Mouse (Mus musculus) lung, postnatal 25 days (tissue): ENCODE measurements at regions not wholly inside any gene's neighbourhood (a gene's known extent, or its start where the extent isn't known, plus 50 kb on each side); places are given as distances from the start of the nearest gene placed in this dataset.
A peak's percentile ranks its signal among the peaks of the same experiment; 100 is the strongest.

ENCODE experiments used
- DNase-seq: peaks from one replicate; pipeline ENCODE4 v3.0.0; 2022; ENCODE audit warnings: low spot score

DNA sequence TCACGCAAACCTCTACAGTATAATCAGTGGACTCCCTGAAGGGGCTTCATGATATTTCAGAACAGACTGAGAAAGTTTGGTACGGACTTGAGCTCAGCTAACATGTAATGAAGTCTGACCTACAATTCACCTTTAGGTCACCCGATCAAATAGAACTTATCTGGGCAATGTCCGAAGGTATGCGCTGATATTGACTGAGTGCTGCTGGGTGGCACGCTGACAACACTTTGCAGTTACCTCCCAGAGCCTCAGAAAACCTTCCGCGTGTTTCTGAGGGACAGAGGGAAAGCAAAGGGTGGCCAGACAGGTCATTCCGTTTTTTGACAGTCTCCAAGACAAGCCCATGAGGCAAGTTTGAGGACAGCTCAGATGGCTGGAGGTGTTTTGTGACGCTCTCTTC, 115.3 kb upstream of the Nr2f2 start:
- DNase-seq, result no peak

DNA sequence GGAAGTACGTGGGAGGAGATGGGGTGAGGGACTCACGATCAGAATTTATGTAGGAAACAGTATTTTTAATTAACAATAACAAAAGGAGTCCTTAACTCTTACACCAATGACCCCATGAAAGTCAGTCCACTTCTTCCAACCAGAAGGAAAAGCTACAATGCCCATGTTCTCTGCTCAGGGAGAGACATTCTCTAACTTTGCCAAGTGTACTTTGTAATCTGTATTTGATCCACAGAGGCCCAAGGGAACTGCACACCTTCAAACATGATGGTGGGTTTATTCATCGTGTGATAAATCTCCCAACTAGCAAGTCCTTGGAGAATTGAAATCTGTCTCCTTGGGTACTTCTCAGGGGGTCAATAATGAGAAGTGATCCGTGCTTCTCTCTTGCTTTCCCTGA, 106.3 kb upstream of the Nr2f2 start:
- no peak for DNase-seq

DNA sequence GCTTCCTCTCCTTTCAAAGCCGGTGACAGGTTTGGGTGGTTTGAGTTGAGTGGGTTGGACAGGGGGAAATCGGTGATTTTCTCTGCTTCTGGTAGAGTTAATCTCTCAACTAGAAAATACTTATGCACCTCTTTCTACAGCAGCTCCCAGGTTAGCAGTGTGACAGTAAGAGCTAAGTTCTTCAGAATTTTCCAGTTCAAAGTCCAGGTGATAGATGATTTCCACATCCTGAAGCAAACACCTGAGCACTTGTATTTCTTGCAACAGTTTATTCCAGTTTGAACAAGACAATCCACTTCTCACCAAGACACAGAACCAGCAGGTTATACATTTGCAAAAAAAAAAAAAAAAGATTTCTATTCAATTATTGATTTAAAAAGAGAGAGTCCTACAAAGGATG, 104.0 kb upstream of the Nr2f2 start:
- DNase-seq, result no peak

DNA sequence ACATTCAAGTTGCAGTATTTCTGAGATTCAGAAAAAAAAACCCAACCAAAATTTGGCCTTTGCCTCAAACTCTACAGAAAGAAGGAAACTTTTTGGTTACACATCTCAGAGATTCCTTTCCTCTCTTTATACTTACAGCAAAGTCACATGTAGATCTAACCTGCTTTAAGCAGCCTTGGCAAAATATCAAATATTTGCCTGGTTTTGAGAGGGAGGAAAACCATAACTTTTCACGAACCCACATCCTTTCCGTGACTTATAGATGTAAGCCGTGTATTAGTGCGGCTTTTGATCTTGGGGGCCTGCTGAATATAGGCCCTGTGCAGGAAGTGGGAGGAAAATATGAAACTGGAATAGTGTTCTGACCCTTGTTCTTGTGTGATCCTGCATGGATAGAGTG, 95.6 kb upstream of the Nr2f2 start:
- no peak for DNase-seq

DNA sequence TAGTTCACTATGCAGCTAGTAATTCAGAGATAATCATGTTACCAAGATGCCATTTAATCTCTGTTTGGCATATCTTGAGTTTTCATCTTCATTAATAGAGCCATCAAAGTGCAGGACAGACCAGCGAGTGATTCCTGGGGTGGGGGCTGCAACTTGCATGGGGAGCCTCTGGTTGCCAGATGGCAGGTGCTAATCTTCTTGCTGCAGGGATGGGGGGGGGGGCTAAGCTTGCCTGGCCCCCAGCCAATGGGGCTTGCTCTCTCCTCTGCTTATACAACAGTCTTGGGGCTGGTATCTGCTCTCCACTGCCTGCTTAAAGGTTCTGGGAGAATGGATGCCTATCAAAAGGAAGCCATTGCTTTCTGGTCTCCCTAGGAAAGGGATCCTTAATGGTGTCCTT, 88.0 kb upstream of the Nr2f2 start:
- DNase-seq, result no peak

DNA sequence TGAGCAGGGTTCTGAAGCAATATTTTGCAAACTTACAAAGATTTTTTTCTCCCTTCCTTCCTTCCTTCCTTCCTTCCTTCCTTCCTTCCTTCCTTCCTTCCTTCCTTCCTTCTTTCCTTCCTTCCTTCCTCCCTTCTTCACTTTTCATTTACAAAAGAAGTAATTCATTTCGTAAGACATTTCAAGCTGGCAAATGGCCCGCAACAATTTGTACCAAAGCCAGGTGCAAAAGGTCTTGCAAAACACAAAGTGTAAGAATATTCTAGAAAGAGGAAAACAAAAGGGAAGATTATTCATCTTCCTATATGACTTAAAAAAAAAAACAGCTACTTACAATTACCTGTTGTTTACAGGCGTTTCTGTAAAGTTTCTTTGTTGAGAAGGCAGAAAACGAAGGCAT, 86.3 kb upstream of the Nr2f2 start:
- DNase-seq, result no peak

DNA sequence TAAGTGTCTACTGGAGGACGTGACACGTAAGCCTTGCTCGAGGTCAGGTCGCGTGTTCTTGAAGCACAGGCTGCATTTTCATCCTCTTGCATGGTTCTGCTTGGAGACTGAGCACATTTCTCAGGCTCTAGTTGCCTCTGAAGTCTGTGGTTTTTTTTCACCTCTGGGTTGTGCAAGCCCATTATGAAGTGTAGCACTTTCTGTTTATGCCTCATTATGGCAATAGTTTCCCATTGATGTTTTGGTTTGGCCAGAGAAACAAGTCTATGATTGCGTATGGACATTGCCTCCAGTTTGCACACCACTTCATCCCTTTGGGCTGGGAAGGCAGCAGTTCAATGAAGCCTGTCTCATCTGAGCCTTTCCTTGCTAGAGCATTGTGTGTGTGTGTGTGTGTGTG, 72.4 kb upstream of the Nr2f2 start:
- peak; percentile 10 for DNase-seq

DNA sequence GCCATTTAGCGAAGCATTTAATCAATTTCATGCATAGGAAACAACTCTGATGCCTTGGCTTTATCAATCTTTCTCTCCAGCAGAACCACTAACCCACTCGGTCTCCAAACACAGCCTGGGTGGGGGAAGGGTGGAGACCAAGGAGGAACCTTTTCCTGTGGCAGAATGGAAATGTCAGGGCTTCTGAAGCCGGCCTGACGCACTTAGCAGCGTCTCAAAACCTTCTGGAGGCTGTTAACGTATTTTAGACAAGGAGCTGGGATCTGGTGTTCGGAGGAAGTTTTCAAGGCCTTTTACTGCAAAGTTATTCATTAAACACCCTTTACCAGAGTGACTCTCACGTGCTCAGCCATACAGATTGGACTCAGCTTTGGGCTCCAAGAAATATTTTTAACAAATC, 67.3 kb upstream of the Nr2f2 start:
- no peak for DNase-seq

DNA sequence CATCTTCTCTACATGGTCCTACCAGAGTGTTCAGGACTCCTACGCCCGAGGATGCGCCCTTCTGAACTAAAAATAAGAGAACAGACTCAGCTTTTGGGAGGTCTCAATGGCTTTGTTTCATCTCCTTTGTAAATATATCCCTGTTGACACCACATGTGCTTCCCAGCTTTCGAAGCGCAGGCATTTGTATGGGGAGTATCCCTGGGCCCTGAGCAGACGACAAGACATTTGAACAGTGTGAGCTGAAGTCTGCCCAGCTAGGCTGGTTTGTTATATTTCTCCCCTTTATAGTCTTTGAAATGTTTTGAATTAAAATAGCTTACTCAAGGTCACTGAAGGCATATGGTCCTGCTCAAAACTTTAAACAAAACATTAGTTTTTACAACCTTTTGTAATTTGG, 66.8 kb upstream of the Nr2f2 start:
- no peak for DNase-seq

DNA sequence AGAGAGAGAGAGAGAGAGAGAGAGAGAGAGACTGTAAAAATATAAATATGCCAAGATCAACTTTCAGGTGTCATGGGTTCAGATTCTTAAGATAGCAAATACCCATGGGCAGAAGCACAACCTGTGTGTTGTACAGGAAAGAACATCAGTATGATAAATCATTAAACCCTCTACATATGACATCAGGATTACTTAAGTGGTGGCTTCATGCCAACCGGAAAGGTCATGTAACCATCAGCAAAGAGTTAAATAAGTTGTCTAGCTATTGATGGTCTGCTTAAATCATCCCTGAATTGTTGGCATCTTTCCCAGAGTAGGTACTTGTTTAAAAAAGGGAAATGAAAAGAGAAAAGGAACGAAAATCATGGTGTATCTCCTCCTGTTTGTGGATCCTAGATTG, 65.2 kb upstream of the Nr2f2 start:
- DNase-seq, result no peak

DNA sequence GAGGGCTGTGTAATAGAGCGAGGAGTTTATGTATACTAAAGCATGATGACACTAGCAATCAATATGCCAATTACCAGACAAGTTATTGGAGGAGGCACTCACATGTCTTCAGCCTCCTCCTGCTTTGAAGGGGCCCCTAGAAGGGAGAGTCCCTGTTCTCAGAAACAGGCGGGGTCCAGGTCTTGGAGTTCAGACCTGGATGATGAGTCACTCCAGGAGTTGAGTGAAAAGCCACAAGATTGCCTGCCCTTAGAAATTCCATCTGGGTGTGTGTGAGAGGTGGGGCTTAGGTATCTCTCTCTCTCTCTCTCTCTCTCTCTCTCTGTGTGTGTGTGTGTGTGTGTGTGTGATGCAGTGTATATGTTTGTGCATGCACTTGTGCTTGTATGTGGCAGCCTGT, 62.8 kb upstream of the Nr2f2 start:
- peak; percentile 8 for DNase-seq

DNA sequence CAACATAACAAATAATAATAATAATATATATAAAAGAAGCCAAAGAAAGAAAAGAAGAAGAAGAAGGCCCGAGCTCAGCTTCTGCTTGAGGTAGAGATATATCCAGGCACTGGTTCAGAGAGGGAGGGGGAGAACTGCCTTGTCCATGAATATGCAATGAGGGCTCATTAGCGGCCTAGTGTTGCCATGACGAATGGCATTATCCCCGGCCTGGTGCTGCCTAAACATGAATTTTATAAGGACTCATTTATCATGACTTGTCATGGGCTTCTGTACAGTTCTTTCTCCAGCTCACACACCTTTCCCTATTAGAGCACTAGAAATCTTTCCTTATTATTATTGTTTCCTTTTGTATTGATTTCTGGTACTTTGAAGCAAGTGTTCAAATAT, 57.7 kb upstream of the Nr2f2 start:
- no peak for DNase-seq

DNA sequence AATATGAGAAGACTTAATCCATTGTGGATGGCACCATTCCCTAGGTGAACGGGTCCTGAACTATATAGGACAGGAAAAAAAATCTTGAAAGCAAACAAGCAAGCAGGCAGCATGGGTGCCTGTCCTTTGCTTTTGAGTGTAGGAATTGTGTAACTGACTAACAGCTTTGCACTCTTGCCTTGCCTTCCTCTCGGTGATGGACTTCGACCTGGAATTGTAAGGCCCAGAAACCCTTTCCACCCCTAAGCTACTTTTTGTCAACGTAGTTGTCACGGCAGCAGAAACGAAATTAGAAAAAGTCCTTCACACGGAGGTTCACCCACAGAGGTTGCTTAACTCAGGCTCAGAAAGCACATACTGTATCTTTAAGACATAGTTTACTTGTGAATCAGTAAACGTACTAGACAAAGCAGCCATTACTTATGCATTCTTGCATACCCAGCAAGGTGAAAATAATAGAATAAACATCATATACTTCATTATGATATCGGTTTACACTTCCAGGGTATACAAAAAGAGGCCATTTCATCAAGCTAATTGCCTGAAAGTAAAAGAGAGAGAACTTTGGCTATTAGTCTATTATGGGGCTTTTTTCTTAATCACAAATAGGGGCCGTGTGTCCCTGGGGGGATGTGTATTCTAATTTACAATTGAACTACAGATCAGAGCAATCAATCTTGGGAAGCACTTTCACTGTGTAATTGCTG, 57.1 kb upstream of the Nr2f2 start:
- no peak for DNase-seq

DNA sequence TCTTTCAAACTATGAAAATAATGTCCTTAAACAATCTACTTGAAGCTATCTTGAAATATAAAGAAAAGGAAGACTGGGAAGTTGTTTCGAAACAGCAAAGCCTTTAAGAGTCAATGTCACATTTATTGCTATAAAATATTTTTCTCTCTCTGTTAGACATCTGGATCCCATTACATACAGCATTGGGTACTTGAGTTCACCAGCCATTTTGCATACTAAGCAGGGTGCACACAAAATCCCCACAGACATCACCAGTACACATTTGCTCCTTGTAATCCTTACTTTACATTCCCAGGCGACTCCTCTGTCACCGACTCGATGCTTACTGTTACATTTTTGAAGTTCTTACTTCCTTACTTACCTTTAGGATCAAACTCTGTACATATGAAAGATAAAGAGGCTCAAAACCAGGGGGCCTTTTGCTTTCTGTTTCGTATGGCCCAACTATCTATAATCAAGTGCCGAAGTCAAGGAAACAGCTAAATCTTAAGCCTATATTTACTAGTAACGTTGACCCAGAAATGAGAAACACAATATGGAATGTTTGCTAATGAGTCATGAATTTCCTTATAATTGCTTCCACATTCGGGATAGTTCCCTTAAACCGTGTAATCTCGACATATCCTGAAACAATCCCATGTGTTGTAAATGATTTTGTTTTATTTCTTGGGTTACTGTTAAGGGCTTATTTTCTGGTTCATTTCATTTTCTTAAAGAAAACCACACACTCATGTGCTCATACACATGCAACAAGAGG, 49.8 kb upstream of the Nr2f2 start:
- DNase-seq, result no peak
